Mouse (Mus musculus) stomach, postnatal 0 days (tissue): ENCODE results near the gene Megf8.

Experiments
- CTCF ChIP-seq: IDR thresholded peaks from 2 replicates; pipeline ENCODE4 v1.5.1; 2016; ENCODE audit warnings: antibody characterized with exemption, low read depth, mild to moderate bottlenecking, moderate library complexity
- EP300 ChIP-seq: optimal IDR thresholded peaks from 2 replicates; pipeline ENCODE3; 2016; ENCODE audit warnings: antibody characterized with exemption

- TF ChIP-seq CTCF (no peak), EP300 (no peak)
Observed at GRCm38 (mm10) chr7:25378181-25379100, 61.5 kb downstream of the Megf8 start.
